Mouse (Mus musculus): ENCODE measurements around the gene Olfr1193.
"Not testable (repeated sequence)": the region's sequence is repeated elsewhere in the genome, so short reads cannot be mapped to it uniquely, and the experiment has no call there.

Olfr1193 gene

DNA sequence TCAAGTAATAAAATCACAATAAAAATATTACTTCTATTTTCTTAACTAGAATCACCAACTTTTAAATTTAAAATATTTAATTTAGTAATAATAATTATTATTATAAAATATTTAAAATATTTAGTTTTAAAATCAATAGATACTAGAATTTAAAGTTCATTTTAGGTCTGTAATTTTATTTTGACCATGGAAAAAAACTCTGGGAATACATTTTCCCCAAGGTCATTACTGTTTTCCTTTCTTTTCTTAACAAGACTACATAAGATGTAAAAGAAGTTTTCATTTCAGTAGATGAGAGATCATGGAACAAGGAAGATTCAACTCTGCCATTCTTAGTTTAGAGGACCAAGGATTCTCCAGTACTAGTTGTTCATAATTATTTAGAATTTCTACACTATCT lies at the start of gene Olfr1193:
Gene Olfr1193 (plus strand): TSS at position 301 of the 400 bp plus-strand sequence.
- not testable (repeated sequence) for DNase-seq

DNA sequence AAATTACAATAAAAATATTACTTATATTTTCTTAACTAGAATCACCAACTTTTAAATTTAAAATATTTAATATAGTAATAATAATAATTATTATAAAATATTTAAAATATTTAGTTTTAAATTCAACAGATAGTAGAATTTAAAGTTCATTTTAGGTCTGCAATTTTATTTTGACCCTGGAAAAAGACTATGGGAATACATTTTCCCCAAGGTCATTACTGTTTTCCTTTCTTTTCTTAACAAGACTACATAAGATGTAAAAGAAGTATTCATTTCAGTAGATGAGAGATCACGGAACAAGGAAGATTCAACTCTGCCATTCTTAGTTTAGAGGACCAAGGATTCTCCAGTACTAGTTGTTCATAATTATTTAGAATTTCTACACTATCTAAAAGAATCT lies 35.2 kb upstream of the Olfr1193 start, which contains the start of gene Olfr1191-ps1:
Gene Olfr1191-ps1 (plus strand): TSS at position 301 of the 400 bp plus-strand sequence.
- not testable (repeated sequence) for DNase-seq

DNA sequence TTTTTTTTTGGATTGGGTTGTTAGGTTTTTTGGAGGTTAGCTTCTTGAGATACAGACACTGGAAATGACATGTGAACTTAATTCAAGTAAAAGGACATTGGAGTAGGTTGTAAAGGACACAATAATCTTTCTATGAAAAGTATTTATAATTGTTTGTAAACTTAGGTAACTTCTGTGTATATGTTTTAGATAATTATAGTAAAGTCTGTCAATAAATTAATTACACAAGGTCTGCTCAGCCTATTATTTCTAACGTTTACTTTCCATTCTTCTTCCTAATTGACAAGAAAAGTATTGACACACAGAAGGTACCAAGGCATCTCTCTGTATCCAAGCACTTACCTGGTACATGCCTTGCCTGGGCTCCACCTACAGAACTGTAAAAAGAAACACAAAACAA lies 27.2 kb upstream of the Olfr1193 start, which contains the start of gene Olfr1192-ps1:
Gene Olfr1192-ps1 (plus strand): TSS at position 301 of the 400 bp plus-strand sequence.
- no peak for DNase-seq

DNA sequence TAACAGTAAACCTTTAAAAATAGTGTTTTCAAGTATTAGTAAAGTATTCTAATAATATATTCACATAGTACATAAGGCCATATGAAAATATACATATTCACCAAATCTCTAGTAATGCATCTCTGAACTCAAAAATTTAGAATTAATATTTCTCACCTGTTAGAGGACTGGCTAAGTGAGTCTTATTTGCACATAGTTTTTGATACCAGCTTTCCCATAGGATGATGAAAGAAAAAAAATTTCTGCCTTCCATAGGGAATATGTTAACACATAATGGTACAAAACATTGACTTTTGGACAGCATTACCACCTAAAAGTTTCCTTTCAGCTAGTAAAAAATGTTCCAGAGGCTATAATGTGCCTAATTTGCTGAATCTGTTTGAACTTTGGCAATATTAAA lies 13.7 kb downstream of the Olfr1193 start, which contains the start of gene Olfr1195:
Gene Olfr1195 (minus strand): TSS at position 101 of the 400 bp plus-strand sequence.
- DNase-seq = no peak

DNA sequence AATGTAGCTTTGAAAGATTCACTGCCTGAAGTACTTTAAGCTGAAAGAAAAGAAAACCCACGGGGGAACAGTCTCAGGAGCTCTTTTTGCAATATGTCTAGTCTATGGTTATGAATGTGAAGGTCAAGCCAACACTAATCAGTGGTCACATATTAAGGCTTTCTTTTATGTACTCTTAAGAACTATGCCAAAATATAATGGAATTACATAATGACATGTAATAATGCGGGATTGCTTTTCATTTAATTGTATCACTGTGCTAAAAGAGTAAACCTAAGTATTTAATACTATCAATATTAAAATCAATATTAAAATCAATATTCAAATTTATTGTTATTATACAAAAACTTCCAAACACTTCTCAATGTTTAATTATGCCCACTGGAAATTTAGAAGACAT lies 29.1 kb downstream of the Olfr1193 start, which contains the start of gene Olfr1196:
Gene Olfr1196 (minus strand): TSS at position 101 of the 400 bp plus-strand sequence.
- no peak for DNase-seq
